Mouse (Mus musculus) limb, embryonic 10.5 days (tissue): ENCODE measurements around the gene Cemip. TPM values are rescaled to one million over a fixed set of nuclear protein-coding genes. Genes with fewer than 3 reads are reported as not detected.

ENCODE experiments used
- DNase-seq: peaks from one replicate; pipeline ENCODE4 v3.0.0-alpha.2; 2017; ENCODE audit warnings: low spot score
- H3K27ac ChIP-seq: fragments of 300-500 bp; sonication (generic); 2 replicates; pipeline ENCODE4 v1.5.1; 2016; ENCODE audit warnings: mild to moderate bottlenecking
- H3K27me3 ChIP-seq: fragments of 300-500 bp; sonication (generic); 2 replicates; pipeline ENCODE4 v1.6.1; 2016; ENCODE audit warnings: low read depth, mild to moderate bottlenecking; ENCODE audit not compliant: poor library complexity, severe bottlenecking
- H3K36me3 ChIP-seq: fragments of 300-500 bp; sonication (generic); 2 replicates; pipeline ENCODE4 v1.6.1; 2016; ENCODE audit warnings: mild to moderate bottlenecking, moderate library complexity
- H3K4me1 ChIP-seq: fragments of 300-500 bp; sonication (generic); 2 replicates; pipeline ENCODE4 v1.6.1; 2016
- H3K4me3 ChIP-seq: fragments of 300-500 bp; sonication (generic); 2 replicates; pipeline ENCODE4 v1.5.1; 2016; ENCODE audit warnings: mild to moderate bottlenecking, moderate library complexity
- H3K9me3 ChIP-seq: fragments of 300-500 bp; sonication (generic); replicated peaks from 2 replicates; pipeline ENCODE4 v1.6.1; 2016; ENCODE audit warnings: mild to moderate bottlenecking
- WGBS: fragments of 180-500 bp; shearing (Covaris S2); methylation state at CpG from one replicate; pipeline ENCODE4 v1.1.7; 2016; 5-methylcytosine and 5-hydroxymethylcytosine counted together
- polyA plus RNA-seq: library from polyadenylated mRNA; unstranded; fragments of >200 nt; fragmentation: Nextera tagmentation; extraction: Ambion mirVana; gene quantifications from 2 replicates; pipeline ENCODE4 v1.2.1, GENCODE M21; 2016

The Cemip gene
- polyA plus RNA-seq, 1 experiment from 2014 or later = not detected

GRCm38 (mm10) chr7:83889383-83889782 lies 196.9 kb downstream of the Cemip start:
- DNase-seq = no peak
- H3K27ac ChIP-seq = no peak overlapping the region
- H3K4me1 ChIP-seq = peaks cover 35% of the 10 kb centered on the region
- H3K36me3 ChIP-seq = peaks cover 4% of the 10 kb centered on the region
- no peaks in the 10 kb centered on the region for H3K27me3 ChIP-seq
- 0 out of 2 replicates have a peak, but pooled peaks cover 2% of the 10 kb centered on the region for H3K9me3 ChIP-seq
- no peak overlapping the region for H3K4me3 ChIP-seq
- 72% methylated on average over 3 of the region's 3 CpGs for WGBS

DNA sequence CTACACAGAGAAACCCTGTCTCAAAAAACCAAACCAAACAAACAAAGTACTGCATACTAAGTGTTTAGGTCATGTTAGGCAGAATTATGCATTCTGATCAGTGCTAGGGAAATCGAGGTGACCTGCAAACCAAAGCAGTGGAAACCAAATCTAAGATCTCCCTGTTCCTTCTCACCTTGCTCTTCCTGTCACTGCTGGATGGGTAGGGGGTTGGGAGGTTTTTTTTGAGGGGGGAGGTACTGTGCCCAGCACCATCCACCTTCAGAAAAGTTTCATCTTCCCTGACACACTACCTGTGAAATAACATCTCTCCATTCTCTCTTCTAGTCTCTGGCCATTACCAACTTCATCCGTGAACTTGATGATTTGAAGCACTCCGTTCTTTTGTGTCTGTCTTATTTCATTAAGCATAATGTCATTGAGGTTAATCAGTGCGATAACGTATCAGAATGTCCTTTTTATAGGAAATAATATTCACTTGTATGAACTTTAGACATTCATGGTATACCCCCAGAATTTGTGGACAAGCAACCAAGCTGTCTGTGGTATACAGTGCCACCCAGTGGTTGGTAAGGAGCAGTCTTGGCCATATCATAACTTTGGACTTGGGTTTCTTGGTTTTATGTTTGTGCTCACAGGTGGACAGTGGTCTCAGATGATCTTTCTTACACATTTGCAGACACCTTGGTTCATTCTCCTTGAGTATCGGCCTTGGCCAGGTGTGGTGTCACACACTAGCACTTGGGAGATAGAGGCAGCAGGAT lies 199.8 kb downstream of the Cemip start:
- no peaks in the 10 kb centered on the region for H3K27me3 ChIP-seq
- H3K27ac ChIP-seq = no peak overlapping the region
- peaks cover 16% of the 10 kb centered on the region for H3K36me3 ChIP-seq
- peaks cover 42% of the 10 kb centered on the region for H3K4me1 ChIP-seq
- no peak overlapping the region for H3K4me3 ChIP-seq
- H3K9me3 ChIP-seq = 0 out of 2 replicates have a peak, but pooled peaks cover 2% of the 10 kb centered on the region
- 94% methylated on average over 6 of the region's 6 CpGs for WGBS
- peak; percentile 41 for DNase-seq

DNA sequence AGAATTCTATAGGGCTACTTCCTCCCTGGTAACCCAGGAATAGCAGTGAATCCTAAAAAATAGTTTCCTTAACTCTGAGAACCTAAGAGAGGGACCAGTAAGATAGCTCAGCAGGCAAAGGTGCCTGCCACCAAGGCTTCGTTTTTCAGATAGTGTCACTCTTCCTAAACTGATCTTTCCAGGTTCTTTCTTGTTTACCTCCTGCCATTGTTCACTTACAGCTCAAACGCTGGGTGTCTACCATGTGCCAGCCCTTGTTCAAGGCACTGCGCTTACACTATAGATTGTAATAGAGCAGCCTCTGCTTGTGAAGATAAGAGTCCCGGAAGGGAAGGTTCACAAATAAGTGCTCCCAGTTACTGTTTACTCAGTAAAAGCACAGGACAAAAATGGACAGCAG lies 200.5 kb downstream of the Cemip start:
- Histone ChIP-seq H3K27me3 (no peaks in the 10 kb centered on the region), H3K4me1 (peaks cover 46% of the 10 kb centered on the region), H3K9me3 (0 out of 2 replicates have a peak, but pooled peaks cover 2% of the 10 kb centered on the region), H3K4me3 (no peak overlapping the region), H3K27ac (0 out of 2 replicates have a peak overlapping the region, but pooled peaks have one; percentile 98), H3K36me3 (peaks cover 23% of the 10 kb centered on the region)
- 90% methylated on average over 4 of the region's 4 CpGs for WGBS
- no peak for DNase-seq

DNA sequence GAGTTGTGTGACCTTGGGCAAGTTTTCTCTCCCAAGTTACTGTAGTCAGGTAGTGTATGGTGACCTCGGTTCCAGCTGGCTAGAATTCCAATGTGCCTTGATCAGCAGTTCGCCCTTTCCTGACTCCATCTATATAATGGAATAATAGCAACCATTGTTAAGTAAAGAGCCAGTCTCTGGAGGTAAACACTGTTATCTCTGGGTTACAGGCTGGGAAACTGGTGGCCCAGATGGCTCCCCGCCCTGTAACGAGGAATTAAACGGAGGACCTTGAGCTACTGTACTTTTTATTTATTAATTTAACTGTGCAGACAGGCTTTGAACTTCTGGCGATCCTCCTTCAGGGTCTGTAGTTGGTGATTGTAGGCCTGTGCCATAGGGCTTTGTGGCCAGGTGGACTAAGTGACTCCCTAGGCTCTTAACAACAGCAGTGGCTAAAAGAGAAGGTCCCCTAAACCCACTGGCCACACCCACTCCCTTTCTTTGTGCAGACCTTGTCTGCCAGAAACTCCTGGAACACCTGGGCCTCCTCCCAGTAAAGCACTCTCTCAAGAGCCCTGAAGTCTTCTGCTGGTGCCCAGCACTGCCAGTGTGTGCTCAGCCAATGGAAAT lies 201.3 kb downstream of the Cemip start:
- DNase-seq = no peak
- 62% methylated on average over 6 of the region's 6 CpGs for WGBS

GRCm38 (mm10) chr7:83884021-83884658 lies 202.2 kb downstream of the Cemip start, which contains the start of the genes Tlnrd1 and Mesd:
Gene Tlnrd1, minus strand, starts transcription at chr7:83884305.
Gene Mesd, plus strand, starts transcription at chr7:83884466.
- peaks cover 29% of the 10 kb centered on the region for H3K36me3 ChIP-seq
- peaks cover 58% of the 10 kb centered on the region for H3K4me1 ChIP-seq
- 0 out of 2 replicates have a peak, but pooled peaks cover 2% of the 10 kb centered on the region for H3K9me3 ChIP-seq
- H3K27ac ChIP-seq = peak within 1 kb of the TSS; percentile 98
- DNase-seq = peak; percentile 93
- peak within 1 kb of the TSS; percentile 92 for H3K4me3 ChIP-seq
- no peaks in the 10 kb centered on the region for H3K27me3 ChIP-seq
- WGBS = under 1% methylated on average over 69 of the region's 69 CpGs

More for the DNA sequence above, 201.3 kb downstream of the Cemip start:
- Histone ChIP-seq H3K9me3 (0 out of 2 replicates have a peak, but pooled peaks cover 2% of the 10 kb centered on the region), H3K4me1 (peaks cover 54% of the 10 kb centered on the region), H3K27ac (peak overlapping the region; percentile 98), H3K27me3 (no peaks in the 10 kb centered on the region), H3K4me3 (peak overlapping the region; percentile 92), H3K36me3 (peaks cover 28% of the 10 kb centered on the region)

- peaks cover 29% of the 10 kb centered on the region for H3K36me3 ChIP-seq
- DNase-seq = peak; percentile 79
- peak overlapping the region; percentile 92 for H3K4me3 ChIP-seq
- 0 out of 2 replicates have a peak, but pooled peaks cover 2% of the 10 kb centered on the region for H3K9me3 ChIP-seq
- no peaks in the 10 kb centered on the region for H3K27me3 ChIP-seq
- under 1% methylated on average over 77 of the region's 91 CpGs for WGBS
- peak overlapping the region; percentile 98 for H3K27ac ChIP-seq
- peaks cover 65% of the 10 kb centered on the region for H3K4me1 ChIP-seq
These were observed 202.9 kb downstream of the Cemip start for GRCm38 (mm10) chr7:83883276-83884020.

Other genes starting within 250 kb of the Cemip start
- 21.3 and 22.0 TPM in 2 replicates for gene Tlnrd1, start 202.2 kb downstream of the Cemip start, polyA plus RNA-seq
- gene Mesd, start 202.0 kb downstream of the Cemip start, polyA plus RNA-seq = 104 and 106 TPM in 2 replicates
- 46.2 and 53.6 TPM in 2 replicates for gene Abhd17c, start 65.4 kb upstream of the Cemip start, polyA plus RNA-seq